Mouse (Mus musculus): Measurements from ENCODE around the gene Lsm8.

- no peak for TF ChIP-seq CTCF (IDR thresholded peaks at IDR 0.05; ENCODE audit: borderline replicate concordance, insufficient read depth, low read length)
- TF ChIP-seq POLR2A (IDR thresholded peaks at IDR 0.05; ENCODE audit: low read depth, low read length), result no peak
Measured at GRCm38 (mm10) chr6:18855323-18855722, 6.9 kb downstream of the Lsm8 start.

Measured in embryonic fibroblast, embryonic 13.5 days (primary cell).